Mouse (Mus musculus) liver, embryonic 16.5 days (tissue): Measurements from ENCODE around the gene Gria1. TPM values are rescaled to one million over a fixed set of nuclear protein-coding genes. Genes with fewer than 3 reads are reported as not detected.

ENCODE experiments used
- ATAC-seq: fragments of 200-750 bp; cut with Nextera tagmentation; 2 replicates; pipeline ENCODE4 v1.8.0; 2017; ENCODE audit warnings: low read depth, mild to moderate bottlenecking, moderate number of reproducible peaks, moderate library complexity
- H3K27ac ChIP-seq: fragments of 300-500 bp; sonication (generic); 2 replicates; pipeline ENCODE4 v1.5.1; 2014; ENCODE audit warnings: mild to moderate bottlenecking, low read length
- H3K27me3 ChIP-seq: fragments of 300-500 bp; sonication (generic); 2 replicates; pipeline ENCODE4 v1.6.1; 2014; ENCODE audit warnings: low read depth, low read length, mixed read lengths; ENCODE audit not compliant: control insufficient read depth, insufficient read depth
- H3K36me3 ChIP-seq: fragments of 300-500 bp; sonication (generic); 2 replicates; pipeline ENCODE4 v1.6.1; 2014; ENCODE audit warnings: mild to moderate bottlenecking; ENCODE audit not compliant: control insufficient read depth, insufficient read depth
- H3K4me1 ChIP-seq: fragments of 300-500 bp; sonication (generic); 2 replicates; pipeline ENCODE4 v1.6.1; 2014; ENCODE audit warnings: low read depth, low read length, mixed read lengths; ENCODE audit not compliant: control insufficient read depth
- H3K4me2 ChIP-seq: fragments of 300-500 bp; sonication (generic); 2 replicates; pipeline ENCODE4 v1.6.1; 2014; ENCODE audit warnings: low read depth, low read length, mixed read lengths
- H3K4me3 ChIP-seq: fragments of 300-500 bp; sonication (generic); 2 replicates; pipeline ENCODE4 v1.5.1; 2014; ENCODE audit warnings: low read depth, mild to moderate bottlenecking, low read length
- H3K9ac ChIP-seq: fragments of 300-500 bp; sonication (generic); 2 replicates; pipeline ENCODE4 v1.6.1; 2014; ENCODE audit warnings: low read depth, low read length
- H3K9me3 ChIP-seq: fragments of 300-500 bp; sonication (generic); replicated peaks from 2 replicates; pipeline ENCODE4 v1.6.1; 2016; ENCODE audit warnings: low read length; ENCODE audit not compliant: control insufficient read depth
- WGBS: fragments of 180-500 bp; shearing (Covaris S2); extraction: QIAGEN DNeasy Blood & Tissue Kit; methylation state at CpG from one replicate; pipeline ENCODE4 v1.1.7; 2014; ENCODE audit not compliant: insufficient replicate concordance; 5-methylcytosine and 5-hydroxymethylcytosine counted together
- polyA plus RNA-seq: library from polyadenylated mRNA; unstranded; fragments of >200 nt; fragmentation: Nextera tagmentation; extraction: Ambion mirVana; gene quantifications from 2 replicates; pipeline ENCODE4 v1.2.1, GENCODE M21; 2015

Gene Gria1
- polyA plus RNA-seq, 1 experiment from 2014 or later = 0.06 TPM

GRCm38 (mm10) chr11:57176552-57176951 is 165.4 kb downstream of the Gria1 start:
- no peaks in the 10 kb centered on the region for H3K9me3 ChIP-seq
- H3K4me3 ChIP-seq = no peak overlapping the region
- WGBS = 38% methylated on average over 3 of the region's 3 CpGs
- H3K9ac ChIP-seq = no peak overlapping the region
- no peaks in the 10 kb centered on the region for H3K4me1 ChIP-seq
- no peak overlapping the region for H3K4me2 ChIP-seq
- no peaks in the 10 kb centered on the region for H3K36me3 ChIP-seq
- ATAC-seq = no peak
- H3K27ac ChIP-seq = no peak overlapping the region
- no peaks in the 10 kb centered on the region for H3K27me3 ChIP-seq

GRCm38 (mm10) chr11:57184216-57184615 is 173.0 kb downstream of the Gria1 start:
- no peaks in the 10 kb centered on the region for H3K4me1 ChIP-seq
- no peak overlapping the region for H3K27ac ChIP-seq
- no peak overlapping the region for H3K9ac ChIP-seq
- 65% methylated on average over 4 of the region's 4 CpGs for WGBS
- no peaks in the 10 kb centered on the region for H3K27me3 ChIP-seq
- ATAC-seq = no peak
- no peak overlapping the region for H3K4me3 ChIP-seq
- no peaks in the 10 kb centered on the region for H3K36me3 ChIP-seq
- H3K4me2 ChIP-seq = no peak overlapping the region
- no peaks in the 10 kb centered on the region for H3K9me3 ChIP-seq

DNA sequence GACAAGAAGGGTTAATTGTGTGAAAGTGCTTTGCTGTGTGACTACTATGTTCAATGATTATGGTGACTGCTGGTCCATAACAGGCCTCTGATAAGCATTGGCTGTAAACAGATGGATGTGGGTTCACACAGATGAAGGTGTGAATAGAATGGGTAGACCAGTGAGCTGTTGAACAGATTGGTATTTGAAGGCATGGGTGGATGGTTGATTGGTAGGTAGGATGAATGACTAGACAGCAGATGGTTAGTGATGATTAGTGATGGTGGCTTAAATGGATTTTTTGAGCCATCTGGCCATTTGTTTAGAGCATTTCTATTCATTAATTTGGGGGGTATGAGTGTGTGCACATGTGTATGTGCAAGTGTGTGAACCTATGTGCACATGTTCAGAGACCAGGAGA is 173.9 kb downstream of the Gria1 start:
- H3K4me2 ChIP-seq = no peak overlapping the region

DNA sequence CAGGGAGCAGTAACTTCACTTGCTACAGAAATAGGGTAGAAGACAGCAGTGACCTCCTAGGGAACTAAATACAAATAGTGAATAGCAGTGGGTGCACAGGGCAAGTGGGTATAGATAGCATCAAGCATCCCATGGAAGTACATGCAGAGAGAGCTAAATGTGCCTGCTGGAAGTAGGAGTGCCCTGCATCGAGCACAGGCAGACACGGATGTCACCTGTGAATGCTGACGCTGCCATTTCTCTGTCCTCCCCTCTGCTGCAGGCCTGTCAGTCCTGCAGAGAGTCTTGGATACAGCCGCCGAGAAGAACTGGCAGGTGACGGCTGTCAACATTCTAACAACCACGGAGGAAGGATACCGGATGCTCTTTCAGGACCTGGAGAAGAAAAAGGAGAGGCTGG is 178.2 kb downstream of the Gria1 start:
- 65% methylated on average over 8 of the region's 8 CpGs for WGBS
- Histone ChIP-seq H3K36me3 (no peaks in the 10 kb centered on the region), H3K4me1 (no peaks in the 10 kb centered on the region), H3K4me3 (no peak overlapping the region), H3K27me3 (no peaks in the 10 kb centered on the region), H3K9me3 (no peaks in the 10 kb centered on the region), H3K27ac (no peak overlapping the region), H3K4me2 (no peak overlapping the region), H3K9ac (no peak overlapping the region)
- ATAC-seq = no peak

More for the DNA sequence above, 173.9 kb downstream of the Gria1 start:
- Histone ChIP-seq H3K4me1 (no peaks in the 10 kb centered on the region), H3K9ac (no peak overlapping the region), H3K36me3 (no peaks in the 10 kb centered on the region), H3K9me3 (no peaks in the 10 kb centered on the region), H3K27me3 (no peaks in the 10 kb centered on the region), H3K27ac (no peak overlapping the region), H3K4me3 (no peak overlapping the region)
- ATAC-seq = no peak

DNA sequence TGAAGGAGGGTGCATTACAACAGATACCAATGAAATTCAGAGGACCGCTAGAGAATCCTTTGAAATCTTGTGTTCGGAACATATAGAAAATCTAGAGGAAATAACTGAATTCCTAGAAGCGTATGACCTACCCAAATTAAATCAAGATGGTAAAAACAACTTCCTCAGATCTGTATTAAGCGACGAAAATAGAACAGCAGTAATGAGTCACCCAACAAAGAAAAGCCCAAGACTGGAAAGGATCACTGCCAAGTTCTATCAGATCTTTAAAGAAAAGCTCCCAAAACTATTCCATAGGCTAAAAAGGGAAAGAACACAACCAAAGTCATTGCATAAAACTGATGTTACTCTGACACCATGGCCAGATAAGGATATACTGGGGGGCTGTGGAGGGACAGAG is 183.6 kb downstream of the Gria1 start:
- no peaks in the 10 kb centered on the region for H3K9me3 ChIP-seq
- H3K9ac ChIP-seq = no peak overlapping the region
- no peaks in the 10 kb centered on the region for H3K4me1 ChIP-seq
- no peak overlapping the region for H3K27ac ChIP-seq
- no peaks in the 10 kb centered on the region for H3K36me3 ChIP-seq
- H3K4me2 ChIP-seq = no peak overlapping the region
- no peak overlapping the region for H3K4me3 ChIP-seq
- 60% methylated on average over 5 of the region's 5 CpGs for WGBS
- H3K27me3 ChIP-seq = no peaks in the 10 kb centered on the region
- no peak for ATAC-seq

DNA sequence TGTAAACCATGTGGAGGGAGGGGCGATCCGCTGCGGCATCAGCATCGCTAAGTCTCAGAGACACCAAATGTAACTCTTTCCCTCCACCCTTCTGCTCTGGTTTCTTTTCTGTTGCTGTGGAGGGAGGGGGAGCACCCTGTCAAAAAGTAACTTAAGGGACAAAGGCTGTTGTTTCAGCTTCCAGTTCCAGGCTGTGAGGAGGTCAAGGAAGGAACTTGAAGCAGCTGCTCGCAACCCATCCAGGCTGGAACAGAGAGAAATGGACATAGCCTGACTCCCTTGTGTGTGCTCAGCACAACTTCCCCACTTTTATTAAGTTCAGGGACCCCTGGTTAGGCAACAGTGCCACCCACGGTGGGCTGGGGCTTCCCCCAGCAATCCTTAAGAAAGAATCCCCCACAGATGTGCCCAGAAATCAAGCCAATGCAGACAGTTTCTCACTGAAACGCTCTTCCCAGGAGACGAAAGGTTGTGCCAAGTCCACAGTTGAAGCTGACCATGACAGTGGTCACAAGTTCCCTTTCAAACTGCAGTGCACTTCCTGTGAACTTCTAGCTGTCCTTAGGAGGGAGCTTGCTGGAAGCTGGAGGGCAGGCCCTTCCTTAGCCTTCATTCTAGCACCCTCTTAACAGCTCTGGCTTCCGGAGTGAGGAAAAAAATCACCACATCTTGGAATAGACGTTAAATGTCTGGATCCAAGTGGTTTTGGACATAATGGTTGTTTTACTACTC is 190.2 kb downstream of the Gria1 start:
- no peak overlapping the region for H3K4me3 ChIP-seq
- WGBS = 64% methylated on average over 10 of the region's 10 CpGs
- no peaks in the 10 kb centered on the region for H3K4me1 ChIP-seq
- H3K27ac ChIP-seq = no peak overlapping the region
- H3K4me2 ChIP-seq = no peak overlapping the region
- no peak overlapping the region for H3K9ac ChIP-seq
- no peaks in the 10 kb centered on the region for H3K27me3 ChIP-seq
- no peak for ATAC-seq
- H3K9me3 ChIP-seq = no peaks in the 10 kb centered on the region; the same call in 1 of the 2 replicates
- no peaks in the 10 kb centered on the region for H3K36me3 ChIP-seq

DNA sequence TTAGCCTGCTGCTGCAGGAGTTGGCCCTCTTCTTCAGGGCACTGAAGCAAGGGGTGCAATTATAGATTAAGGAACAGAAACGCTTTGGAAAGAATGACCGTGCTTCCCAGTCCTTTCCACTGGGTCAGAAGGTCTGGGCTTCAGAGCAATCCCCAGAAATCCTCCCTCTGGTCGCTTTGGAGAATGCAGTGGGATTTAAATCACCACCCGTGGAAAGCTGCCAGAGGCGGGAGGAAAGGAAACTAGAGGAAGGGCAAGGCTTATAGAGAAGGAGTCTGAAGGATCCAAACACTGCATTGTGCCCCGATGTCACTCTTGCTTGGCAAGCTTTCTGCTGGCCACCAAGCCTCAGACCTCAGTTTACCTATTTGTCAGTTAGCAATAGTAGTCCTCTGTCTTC is 193.2 kb downstream of the Gria1 start:
- Histone ChIP-seq H3K36me3 (no peaks in the 10 kb centered on the region), H3K9ac (no peak overlapping the region), H3K4me2 (no peak overlapping the region), H3K4me1 (no peaks in the 10 kb centered on the region), H3K4me3 (no peak overlapping the region), H3K9me3 (no peaks in the 10 kb centered on the region; the same call in 1 of the 2 replicates), H3K27ac (no peak overlapping the region), H3K27me3 (no peaks in the 10 kb centered on the region)
- WGBS = 50% methylated on average over 6 of the region's 6 CpGs
- no peak for ATAC-seq

- Histone ChIP-seq H3K9ac (no peak overlapping the region), H3K4me2 (no peak overlapping the region), H3K36me3 (no peaks in the 10 kb centered on the region), H3K27me3 (no peaks in the 10 kb centered on the region), H3K4me3 (no peak overlapping the region), H3K9me3 (no peaks in the 10 kb centered on the region; the same call in 1 of the 2 replicates), H3K4me1 (no peaks in the 10 kb centered on the region), H3K27ac (no peak overlapping the region)
- no peak for ATAC-seq
These were observed 196.1 kb downstream of the Gria1 start for GRCm38 (mm10) chr11:57207260-57207659.

DNA sequence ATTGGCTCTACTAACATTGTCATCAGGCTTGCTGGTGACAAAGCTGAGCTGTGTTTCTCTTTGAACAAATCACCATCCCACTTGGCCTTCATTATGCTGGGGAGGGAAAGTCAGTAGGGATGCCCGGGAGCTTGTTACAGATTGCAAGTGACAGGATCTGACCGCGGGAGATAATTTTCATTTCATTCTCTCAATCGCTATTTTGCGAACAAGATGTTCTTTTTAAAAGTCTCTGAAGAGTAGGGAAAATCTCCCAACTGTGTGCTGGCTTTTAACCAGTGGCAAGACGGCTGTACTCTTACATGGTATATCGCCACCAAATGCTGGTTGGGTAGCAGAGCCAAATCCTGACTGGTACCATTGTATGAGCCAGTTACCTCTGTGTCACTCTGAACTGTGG is 202.9 kb downstream of the Gria1 start:
- Histone ChIP-seq H3K36me3 (no peaks in the 10 kb centered on the region), H3K9ac (no peak overlapping the region), H3K4me1 (no peaks in the 10 kb centered on the region), H3K4me2 (no peak overlapping the region), H3K27me3 (no peaks in the 10 kb centered on the region), H3K27ac (no peak overlapping the region), H3K4me3 (no peak overlapping the region), H3K9me3 (no peaks in the 10 kb centered on the region)
- 71% methylated on average over 7 of the region's 7 CpGs for WGBS
- no peak for ATAC-seq
